Mouse (Mus musculus): ENCODE data around the gene Hipk2.

GRCm38 (mm10) chr6:38865805-38866204 is 10.2 kb downstream of the Hipk2 start:
- TF ChIP-seq POLR2A (IDR thresholded peaks at IDR 0.05; ENCODE audit: control insufficient read depth, extremely low read depth, insufficient read depth, low read length, poor library complexity) = no peak
- no peak for TF ChIP-seq CTCF (IDR thresholded peaks at IDR 0.05; ENCODE audit: borderline replicate concordance, control insufficient read depth, extremely low read depth, insufficient read depth, low read length, poor library complexity)

Data from thymus, adult 2 months (tissue).